Mouse (Mus musculus): ENCODE results near the gene Mbnl2. TPM values are rescaled to one million over a fixed set of nuclear protein-coding genes. Genes with fewer than 3 reads are reported as not detected.

Gene Mbnl2
- polyA plus RNA-seq, 1 experiment, result 43.0 TPM

DNA sequence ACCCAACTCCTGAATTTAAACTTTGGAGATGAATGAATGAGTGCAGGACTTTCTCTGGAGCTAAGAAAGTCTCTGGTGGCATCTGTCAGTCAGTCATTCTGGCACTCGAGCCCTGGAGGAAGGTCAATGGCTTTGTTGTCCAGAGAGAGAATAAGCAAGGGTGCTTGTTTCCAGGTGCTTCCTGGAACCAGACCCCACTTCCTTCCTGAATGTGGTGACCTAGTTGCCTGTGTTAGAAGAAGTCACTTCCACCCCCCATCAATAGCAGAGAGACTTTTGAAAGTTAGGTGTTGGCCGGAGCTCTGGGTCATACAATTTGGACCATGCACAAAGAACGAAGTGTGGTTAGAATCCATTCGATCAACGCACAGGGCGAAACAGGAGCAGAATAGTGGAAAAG lies 19.0 kb downstream of the Mbnl2 start:
- H3K4me1 ChIP-seq, result peaks cover 97% of the 10 kb centered on the region
- H3K36me3 ChIP-seq (replicated peaks; ENCODE audit: low read length), result peaks cover 85% of the 10 kb centered on the region
- no peaks in the 10 kb centered on the region for H3K9me3 ChIP-seq
- no peak overlapping the region for H3K4me3 ChIP-seq (replicated peaks)
- H3K27me3 ChIP-seq (replicated peaks), result no peaks in the 10 kb centered on the region
- TF ChIP-seq FLI1 (IDR thresholded peaks at IDR 0.05; ENCODE audit: low read length), result no peak
- no peak for TF ChIP-seq GATA1 (IDR thresholded peaks at IDR 0.05; ENCODE audit: borderline replicate concordance, low read length)

DNA sequence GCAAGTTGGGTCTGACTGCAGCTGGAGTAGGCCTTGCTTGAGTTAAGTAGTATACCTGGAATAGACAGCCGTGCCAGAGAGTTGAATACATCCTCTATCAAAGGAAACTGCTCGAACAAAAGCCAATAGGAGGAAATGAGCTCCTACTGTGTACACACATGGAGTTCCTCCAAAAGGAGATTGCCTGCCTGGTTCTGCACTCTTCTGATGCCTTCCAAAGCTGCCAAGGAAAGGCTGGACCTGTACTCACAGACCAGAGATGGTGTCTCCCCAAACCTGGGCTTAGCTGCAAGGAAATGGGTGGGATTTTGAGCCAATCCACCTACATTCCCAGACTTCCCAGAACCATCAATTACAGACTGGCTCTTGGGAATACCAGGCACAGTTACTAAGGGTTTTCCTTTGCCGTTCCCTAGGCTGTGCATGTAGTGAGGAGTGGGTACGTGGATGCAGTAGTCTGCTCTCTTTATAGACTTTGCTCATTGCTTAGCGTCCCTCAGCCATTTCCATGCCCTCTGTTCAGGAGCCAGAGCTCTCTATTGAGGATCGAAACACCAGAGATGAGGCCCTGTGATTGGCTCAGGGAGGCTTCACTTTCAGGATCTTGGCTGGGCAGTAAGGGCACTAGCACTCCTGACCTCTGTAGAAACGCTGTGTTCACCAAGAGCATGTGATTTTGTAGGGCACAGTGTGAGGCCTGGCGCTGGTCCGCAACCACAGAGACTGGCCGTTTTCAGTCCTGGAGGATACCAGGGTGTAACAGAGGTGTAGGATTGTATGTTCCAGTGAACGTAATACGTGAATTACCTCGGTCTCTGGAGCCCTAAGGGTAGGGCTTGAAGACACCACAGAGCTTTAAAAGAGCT lies 20.1 kb downstream of the Mbnl2 start:
- Histone ChIP-seq H3K4me3 (replicated peaks) (no peak overlapping the region), H3K27me3 (replicated peaks) (no peaks in the 10 kb centered on the region), H3K36me3 (replicated peaks; ENCODE audit: low read length) (peaks cover 81% of the 10 kb centered on the region), H3K9me3 (no peaks in the 10 kb centered on the region), H3K4me1 (peaks cover 99% of the 10 kb centered on the region)
- TF ChIP-seq FLI1 (IDR thresholded peaks at IDR 0.05; ENCODE audit: low read length) (no peak), GATA1 (IDR thresholded peaks at IDR 0.05; ENCODE audit: borderline replicate concordance, low read length) (no peak)

GRCm38 (mm10) chr14:120296231-120297006 lies 20.9 kb downstream of the Mbnl2 start:
- Histone ChIP-seq H3K4me1 (peaks cover 97% of the 10 kb centered on the region), H3K4me3 (replicated peaks) (no peak overlapping the region), H3K36me3 (replicated peaks; ENCODE audit: low read length) (peaks cover 77% of the 10 kb centered on the region), H3K27me3 (replicated peaks) (no peaks in the 10 kb centered on the region), H3K9me3 (no peaks in the 10 kb centered on the region)
- no peak for TF ChIP-seq GATA1 (IDR thresholded peaks at IDR 0.05; ENCODE audit: borderline replicate concordance, low read length)
- TF ChIP-seq FLI1 (IDR thresholded peaks at IDR 0.05; ENCODE audit: low read length), result no peak

- Histone ChIP-seq H3K27me3 (replicated peaks) (no peaks in the 10 kb centered on the region), H3K9me3 (no peaks in the 10 kb centered on the region), H3K36me3 (replicated peaks; ENCODE audit: low read length) (peaks cover 71% of the 10 kb centered on the region), H3K4me1 (peaks cover 91% of the 10 kb centered on the region), H3K4me3 (replicated peaks) (peak overlapping the region; percentile 42)
- TF ChIP-seq FLI1 (IDR thresholded peaks at IDR 0.05; ENCODE audit: low read length) (no peak), GATA1 (IDR thresholded peaks at IDR 0.05; ENCODE audit: borderline replicate concordance, low read length) (no peak)
Measured at GRCm38 (mm10) chr14:120297137-120297749, 21.8 kb downstream of the Mbnl2 start.

DNA sequence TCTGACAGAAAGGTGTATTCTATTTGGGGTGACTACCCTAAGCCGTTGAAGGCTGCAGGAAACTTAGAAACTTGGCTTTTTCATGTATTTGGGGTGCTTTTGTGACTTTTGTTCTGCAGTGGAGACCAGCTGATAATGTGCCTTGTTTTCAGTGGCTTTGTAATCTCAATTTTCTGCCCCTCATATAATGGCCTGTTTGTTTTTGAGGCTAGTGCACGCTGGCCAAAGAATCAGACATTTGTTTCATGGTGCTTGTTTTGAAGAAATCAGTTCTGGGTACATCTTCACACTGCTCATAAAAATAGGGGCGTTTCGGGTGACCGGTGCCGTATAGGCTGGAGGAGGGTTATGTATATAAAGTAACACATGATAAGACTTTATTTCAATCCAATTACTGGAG lies 22.4 kb downstream of the Mbnl2 start:
- Histone ChIP-seq H3K27me3 (replicated peaks) (no peaks in the 10 kb centered on the region), H3K9me3 (no peaks in the 10 kb centered on the region), H3K36me3 (replicated peaks; ENCODE audit: low read length) (peaks cover 69% of the 10 kb centered on the region), H3K4me1 (peaks cover 91% of the 10 kb centered on the region), H3K4me3 (replicated peaks) (no peak overlapping the region)
- no peak for TF ChIP-seq FLI1 (IDR thresholded peaks at IDR 0.05; ENCODE audit: low read length)
- no peak for TF ChIP-seq GATA1 (IDR thresholded peaks at IDR 0.05; ENCODE audit: borderline replicate concordance, low read length)

DNA sequence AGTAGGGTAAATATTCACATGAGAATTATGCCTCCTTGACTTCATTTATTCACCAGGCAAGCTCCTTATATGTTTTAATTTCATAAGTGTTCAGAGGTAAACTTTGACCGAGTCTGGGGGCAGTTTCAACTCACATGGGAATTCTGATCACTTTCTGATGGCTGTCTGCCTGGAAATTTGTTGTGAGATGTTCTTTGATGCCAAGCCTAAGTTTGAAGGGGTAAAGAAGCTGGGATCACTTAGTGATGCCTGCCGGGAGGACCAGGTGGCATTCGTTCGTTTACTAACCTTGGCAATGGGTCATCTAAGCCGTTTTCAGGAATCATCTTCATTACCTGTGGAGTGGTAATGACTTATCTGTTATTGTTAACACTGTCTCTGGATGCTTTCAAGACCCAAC lies 23.0 kb downstream of the Mbnl2 start:
- TF ChIP-seq FLI1 (IDR thresholded peaks at IDR 0.05; ENCODE audit: low read length) (no peak), GATA1 (IDR thresholded peaks at IDR 0.05; ENCODE audit: borderline replicate concordance, low read length) (no peak)
- Histone ChIP-seq H3K36me3 (replicated peaks; ENCODE audit: low read length) (peaks cover 69% of the 10 kb centered on the region), H3K4me1 (peaks cover 91% of the 10 kb centered on the region), H3K27me3 (replicated peaks) (no peaks in the 10 kb centered on the region), H3K9me3 (no peaks in the 10 kb centered on the region), H3K4me3 (replicated peaks) (no peak overlapping the region)

DNA sequence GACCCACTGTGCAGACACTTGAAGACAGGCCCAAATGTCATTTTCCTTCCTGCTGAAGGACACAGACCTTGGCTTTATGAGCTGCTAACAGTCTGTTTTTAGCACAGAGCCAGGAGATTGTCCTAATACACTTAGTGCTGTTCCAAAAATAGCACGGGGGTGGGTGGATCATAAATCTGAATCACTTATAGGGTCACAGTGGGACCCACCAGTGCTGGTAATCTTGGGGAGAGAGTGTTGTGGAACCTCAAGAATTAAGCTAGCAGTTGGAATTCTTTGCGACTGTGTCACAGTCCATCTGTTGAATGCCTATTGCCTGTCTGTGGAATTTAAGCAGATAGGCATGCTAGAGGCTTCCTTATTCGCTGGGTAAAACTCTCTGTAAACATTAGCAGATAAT lies 24.2 kb downstream of the Mbnl2 start:
- no peaks in the 10 kb centered on the region for H3K27me3 ChIP-seq (replicated peaks)
- H3K4me3 ChIP-seq (replicated peaks), result no peak overlapping the region
- TF ChIP-seq GATA1 (IDR thresholded peaks at IDR 0.05; ENCODE audit: borderline replicate concordance, low read length), result no peak
- peaks cover 90% of the 10 kb centered on the region for H3K4me1 ChIP-seq
- H3K36me3 ChIP-seq (replicated peaks; ENCODE audit: low read length), result peaks cover 65% of the 10 kb centered on the region
- no peaks in the 10 kb centered on the region for H3K9me3 ChIP-seq

DNA sequence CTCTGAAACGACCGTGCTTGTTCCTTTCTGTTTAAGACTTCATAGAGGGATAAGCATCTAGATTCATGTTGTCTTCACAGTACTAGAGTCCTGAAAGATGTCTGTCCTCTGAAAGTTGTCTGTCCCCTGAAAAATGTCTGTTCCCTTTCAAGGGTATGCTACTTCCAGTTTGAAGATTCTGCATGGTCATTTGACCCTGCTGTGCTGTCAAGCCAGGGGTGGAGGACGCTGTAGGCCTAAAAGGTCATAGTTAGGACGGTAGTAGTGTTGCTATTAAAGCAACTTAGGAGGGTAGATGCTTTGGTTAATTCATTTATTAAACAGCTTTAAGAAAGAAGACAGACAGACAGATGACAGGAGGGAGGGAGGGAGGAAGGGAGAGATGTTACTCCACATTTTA lies 24.7 kb downstream of the Mbnl2 start:
- no peaks in the 10 kb centered on the region for H3K9me3 ChIP-seq
- no peaks in the 10 kb centered on the region for H3K27me3 ChIP-seq (replicated peaks)
- peaks cover 61% of the 10 kb centered on the region for H3K36me3 ChIP-seq (replicated peaks; ENCODE audit: low read length)
- H3K4me3 ChIP-seq (replicated peaks), result no peak overlapping the region
- peaks cover 91% of the 10 kb centered on the region for H3K4me1 ChIP-seq
- TF ChIP-seq FLI1 (IDR thresholded peaks at IDR 0.05; ENCODE audit: low read length), result no peak
- TF ChIP-seq GATA1 (IDR thresholded peaks at IDR 0.05; ENCODE audit: borderline replicate concordance, low read length), result no peak

DNA sequence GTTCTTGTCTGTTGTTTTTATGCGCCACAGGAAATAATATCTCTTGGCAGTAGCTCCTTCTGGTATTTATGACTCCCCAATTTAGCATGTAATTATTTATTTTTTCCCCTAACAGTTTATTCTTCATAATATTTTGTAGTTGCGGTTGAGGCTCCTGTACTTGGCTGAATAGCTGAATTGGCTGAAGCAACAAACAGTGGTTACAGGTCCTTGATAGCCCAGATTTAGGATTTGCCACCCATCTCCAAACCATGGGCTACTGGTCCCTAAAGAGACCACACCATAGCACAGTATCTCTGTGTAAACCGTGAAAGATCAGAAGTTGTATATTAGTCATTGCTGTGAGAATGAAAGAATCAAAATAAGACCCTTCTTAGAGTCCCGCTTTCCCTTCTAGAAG lies 25.3 kb downstream of the Mbnl2 start:
- no peak overlapping the region for H3K4me3 ChIP-seq (replicated peaks)
- H3K9me3 ChIP-seq, result no peaks in the 10 kb centered on the region
- H3K36me3 ChIP-seq (replicated peaks; ENCODE audit: low read length), result peaks cover 59% of the 10 kb centered on the region
- H3K27me3 ChIP-seq (replicated peaks), result no peaks in the 10 kb centered on the region
- TF ChIP-seq GATA1 (IDR thresholded peaks at IDR 0.05; ENCODE audit: borderline replicate concordance, low read length), result no peak
- TF ChIP-seq FLI1 (IDR thresholded peaks at IDR 0.05; ENCODE audit: low read length), result no peak
- H3K4me1 ChIP-seq, result peaks cover 90% of the 10 kb centered on the region

Measured in megakaryocyte, embryonic 14.5 days (primary cell).